Mouse (Mus musculus): ENCODE measurements around the gene Gm4450.
"Not testable (repeated sequence)": the region's sequence is repeated elsewhere in the genome, so short reads cannot be mapped to it uniquely, and the experiment has no call there.

Gm4450 gene

DNA sequence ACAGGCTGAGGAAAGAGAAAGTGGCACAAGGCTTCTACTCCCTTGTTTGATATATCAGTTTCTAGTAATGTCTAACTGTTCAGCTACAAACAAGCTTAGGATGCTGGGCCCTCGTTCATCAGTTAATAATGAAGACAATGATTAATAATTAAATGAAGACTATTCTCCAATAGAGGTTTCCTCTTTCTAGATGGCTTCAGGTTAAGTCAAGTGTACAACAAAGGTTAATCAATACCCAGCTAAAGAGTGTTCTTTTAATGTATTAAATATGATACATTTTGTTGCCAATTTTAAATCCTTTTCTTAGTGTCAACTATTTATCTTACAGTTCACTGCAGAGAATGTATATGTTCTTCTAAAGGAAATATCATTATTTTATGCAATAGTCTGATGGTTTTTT lies at the start of gene Gm4450:
TSS of gene Gm4450 (minus strand) at position 101 of the 400 bp plus-strand sequence.
- DNase-seq (ENCODE audit: low spot score) = not testable (repeated sequence)

DNA sequence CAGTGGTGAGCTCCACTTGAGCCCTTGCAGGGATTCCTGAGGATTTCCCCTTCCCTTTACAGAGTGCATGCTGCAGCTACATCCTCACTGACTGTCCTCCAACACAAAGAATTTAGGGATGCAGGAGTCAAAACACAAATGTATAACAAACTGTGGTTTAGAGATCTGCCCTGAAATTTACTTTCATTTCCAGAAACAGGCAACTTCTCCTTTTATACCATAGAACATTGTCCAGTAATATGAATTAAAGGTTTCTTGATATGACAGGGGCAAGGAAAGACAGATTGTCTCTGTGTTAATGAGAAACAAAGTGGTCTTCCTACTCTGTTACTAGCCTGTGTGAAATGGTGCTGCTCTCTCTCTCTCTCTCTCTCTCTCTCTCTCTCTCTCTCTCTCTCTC lies 40.5 kb upstream of the Gm4450 start:
- DNase-seq (ENCODE audit: low spot score) = not testable (repeated sequence)

DNA sequence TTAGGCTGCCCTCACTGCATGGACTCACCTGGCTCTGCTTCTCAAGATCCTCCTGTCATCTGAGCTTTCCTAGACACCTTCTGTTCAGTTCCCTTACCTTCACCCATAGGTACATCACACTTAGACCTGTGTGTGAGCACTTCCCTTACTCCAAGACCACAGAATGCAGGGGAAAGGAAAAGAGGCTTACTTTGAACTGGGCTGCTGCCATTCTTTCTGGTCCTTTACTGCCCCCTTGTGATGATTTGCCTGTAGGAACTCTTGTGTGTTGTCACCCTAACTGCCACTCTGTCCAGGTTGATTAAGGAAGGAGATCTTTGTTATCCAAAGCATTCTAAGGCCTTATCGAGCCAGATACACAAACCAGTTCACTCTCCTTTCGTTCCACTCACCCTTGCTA lies 39.8 kb upstream of the Gm4450 start:
- DNase-seq (ENCODE audit: low spot score) = not testable (repeated sequence)

DNA sequence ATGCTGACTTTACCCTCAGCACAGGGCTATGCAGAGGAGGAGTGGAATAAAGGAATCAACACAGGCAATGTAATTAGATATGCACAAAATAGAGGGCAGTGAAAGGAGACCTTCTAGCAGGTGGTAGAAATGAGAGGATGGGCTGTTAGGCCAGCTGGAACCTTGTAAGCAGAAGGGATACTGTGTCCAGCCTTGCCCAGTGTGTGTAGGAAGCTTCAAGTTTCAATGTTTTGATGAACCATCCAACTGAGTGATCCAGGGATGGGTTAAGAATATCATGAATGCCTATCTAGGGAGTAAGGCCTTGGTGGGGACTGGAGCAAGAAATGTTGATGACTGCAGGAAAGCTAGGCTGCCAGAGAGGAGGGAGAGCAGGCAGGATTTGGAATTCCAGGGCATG lies 38.1 kb upstream of the Gm4450 start:
- not testable (repeated sequence) for DNase-seq (ENCODE audit: low spot score)

DNA sequence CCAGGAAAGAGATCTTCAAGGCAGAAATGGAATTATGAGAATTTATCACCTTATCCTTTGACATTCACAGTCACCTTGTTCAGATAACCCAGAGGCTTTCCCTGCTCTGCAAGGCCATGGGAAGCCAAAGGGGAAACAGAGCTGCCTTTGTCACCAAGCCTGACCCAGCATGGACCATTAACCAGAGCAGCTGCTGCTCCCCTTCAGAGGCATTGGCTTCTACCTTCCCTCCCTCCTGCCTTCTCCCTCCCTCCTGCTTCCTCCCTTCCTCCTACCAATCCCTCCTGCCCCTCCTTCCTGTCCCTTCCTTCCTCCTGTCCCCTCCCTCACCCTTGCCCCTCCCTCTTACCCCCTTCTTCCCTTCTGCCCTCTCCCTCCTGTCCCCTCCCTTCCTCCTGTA lies 37.3 kb upstream of the Gm4450 start:
- DNase-seq (ENCODE audit: low spot score) = not testable (repeated sequence)

DNA sequence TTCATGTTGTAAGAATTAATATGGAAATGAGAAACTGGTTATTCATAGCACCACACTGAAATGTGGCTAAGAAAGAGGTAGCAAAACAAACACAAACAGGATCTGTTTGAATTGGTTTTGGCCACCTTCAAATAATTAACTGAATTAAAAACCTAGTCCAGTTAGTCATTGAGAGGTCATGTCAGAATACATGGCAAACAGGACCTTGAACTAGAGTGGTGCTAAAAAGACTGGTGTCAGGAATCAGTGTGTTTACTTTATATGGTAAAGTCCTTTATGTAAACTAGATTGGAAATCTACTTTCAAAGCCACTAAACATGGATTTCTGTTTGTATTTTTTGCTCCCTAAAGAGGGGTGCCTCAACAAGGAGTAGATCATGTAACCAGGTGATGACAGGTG lies 14.6 kb upstream of the Gm4450 start:
- not testable (repeated sequence) for DNase-seq (ENCODE audit: low spot score)

DNA sequence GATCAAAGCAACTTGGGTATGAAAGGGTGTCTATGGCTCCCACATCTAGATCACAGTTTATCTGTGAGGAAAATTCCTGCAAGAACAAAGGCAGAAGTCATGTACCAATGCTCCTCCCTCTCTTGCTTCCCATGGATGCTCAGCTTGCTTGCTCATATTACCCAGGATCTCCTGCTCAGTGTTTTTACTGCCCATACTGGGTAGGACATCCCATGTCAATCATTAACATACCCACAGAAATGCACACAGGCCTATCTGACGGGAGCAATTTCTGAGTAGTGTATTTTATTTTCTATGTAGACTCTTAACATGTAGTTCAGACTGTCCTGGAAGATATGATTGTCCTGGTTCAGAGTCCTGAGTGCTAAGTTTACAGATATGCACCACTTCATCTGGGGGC lies 14.1 kb upstream of the Gm4450 start:
- DNase-seq (ENCODE audit: low spot score) = not testable (repeated sequence)

DNA sequence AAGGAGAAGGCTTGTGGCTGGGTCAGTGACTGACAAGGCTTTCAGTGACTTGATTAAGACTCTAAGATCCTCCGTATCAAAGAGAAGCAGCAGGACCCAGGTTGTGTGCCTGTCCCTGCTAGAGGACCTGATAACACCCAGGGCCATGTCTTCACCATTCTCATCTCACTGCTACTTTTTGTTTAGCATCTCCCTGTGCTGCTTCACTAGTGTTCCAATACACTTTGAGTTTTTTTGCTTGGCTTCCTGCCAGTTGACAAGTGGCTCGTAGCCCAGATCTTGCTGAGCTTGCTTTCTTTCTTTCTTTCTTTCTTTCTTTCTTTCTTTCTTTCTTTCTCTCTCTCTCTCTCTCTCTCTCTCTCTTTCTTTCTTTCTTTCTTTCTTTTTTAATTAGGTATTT lies 12.4 kb upstream of the Gm4450 start:
- not testable (repeated sequence) for DNase-seq (ENCODE audit: low spot score)

DNA sequence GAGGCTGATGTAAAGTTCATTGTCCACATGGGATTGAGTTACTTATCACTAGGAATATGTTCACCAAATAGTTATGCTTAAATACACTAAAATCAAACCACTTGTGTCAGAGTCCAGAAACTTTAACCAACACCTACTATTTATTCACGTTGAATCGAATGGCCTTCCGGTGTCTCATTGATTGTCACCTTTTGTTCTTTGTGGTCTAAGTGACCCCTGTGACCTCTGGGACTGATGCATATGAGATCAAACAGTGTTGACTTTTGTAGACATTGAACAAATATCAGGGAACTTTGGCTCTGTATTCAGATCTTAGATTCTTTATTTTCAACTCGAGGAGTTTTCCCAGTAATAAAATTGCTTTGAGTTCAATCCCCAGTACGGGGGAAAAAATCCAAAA lies 3.1 kb downstream of the Gm4450 start:
- DNase-seq (ENCODE audit: low spot score) = not testable (repeated sequence)

DNA sequence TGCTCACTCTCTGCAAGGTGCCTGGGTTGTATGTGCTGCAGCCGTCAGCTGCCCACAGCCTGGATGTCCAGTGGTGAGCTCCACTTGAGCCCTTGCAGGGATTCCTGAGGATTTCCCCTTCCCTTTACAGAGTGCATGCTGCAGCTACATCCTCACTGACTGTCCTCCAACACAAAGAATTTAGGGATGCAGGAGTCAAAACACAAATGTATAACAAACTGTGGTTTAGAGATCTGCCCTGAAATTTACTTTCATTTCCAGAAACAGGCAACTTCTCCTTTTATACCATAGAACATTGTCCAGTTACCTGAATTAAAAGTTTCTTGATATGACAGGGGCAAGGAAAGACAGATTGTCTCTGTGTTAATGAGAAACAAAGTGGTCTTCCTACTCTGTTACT lies 13.0 kb downstream of the Gm4450 start:
- not testable (repeated sequence) for DNase-seq (ENCODE audit: low spot score)

DNA sequence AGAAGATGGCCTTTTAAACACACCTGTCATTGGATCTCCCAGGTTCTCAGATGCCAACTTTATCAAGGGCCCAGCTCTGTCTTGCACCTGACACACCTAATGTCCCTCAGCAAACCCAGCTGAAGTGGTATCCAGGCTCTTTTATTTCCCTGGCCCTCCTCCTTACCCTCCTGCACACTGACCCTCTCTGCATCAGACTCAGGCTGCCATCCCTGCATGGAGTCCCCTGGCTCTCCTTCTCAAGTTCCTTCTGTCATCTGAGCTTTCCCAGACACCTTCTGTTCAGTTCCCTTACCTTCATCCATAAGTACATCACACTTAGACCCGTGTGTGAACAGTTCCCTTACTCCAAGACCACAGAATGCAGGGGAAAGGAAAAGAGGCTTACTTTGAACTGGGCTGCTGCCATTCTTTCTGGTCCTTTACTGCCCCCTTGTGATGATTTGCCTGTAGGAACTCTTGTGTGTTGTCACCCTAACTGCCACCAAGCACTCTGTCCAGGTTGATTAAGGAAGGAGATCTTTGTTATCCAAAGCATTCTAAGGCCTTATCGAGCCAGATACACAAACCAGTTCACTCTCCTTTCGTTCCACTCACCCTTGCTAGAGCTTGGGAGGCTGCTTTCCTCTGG lies 13.7 kb downstream of the Gm4450 start:
- DNase-seq (ENCODE audit: low spot score) = not testable (repeated sequence)

DNA sequence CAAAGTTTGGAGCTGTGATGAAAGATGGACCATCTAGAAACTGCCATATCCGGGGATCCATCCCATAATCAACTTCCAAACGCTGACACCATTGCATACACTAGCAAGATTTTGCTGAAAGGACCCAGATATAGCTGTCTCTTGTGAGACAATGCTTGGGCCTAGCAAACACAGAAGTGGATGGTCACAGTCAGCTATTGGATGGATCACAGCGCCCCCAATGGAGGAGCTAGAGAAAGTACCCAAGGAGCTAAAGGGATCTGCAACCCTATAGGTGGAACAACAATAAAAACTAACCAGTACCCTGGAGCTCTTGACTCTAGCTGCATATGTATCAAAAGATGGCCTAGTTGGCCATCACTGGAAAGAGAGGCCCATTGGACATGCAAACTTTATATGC lies 14.7 kb downstream of the Gm4450 start:
- not testable (repeated sequence) for DNase-seq (ENCODE audit: low spot score)

DNA sequence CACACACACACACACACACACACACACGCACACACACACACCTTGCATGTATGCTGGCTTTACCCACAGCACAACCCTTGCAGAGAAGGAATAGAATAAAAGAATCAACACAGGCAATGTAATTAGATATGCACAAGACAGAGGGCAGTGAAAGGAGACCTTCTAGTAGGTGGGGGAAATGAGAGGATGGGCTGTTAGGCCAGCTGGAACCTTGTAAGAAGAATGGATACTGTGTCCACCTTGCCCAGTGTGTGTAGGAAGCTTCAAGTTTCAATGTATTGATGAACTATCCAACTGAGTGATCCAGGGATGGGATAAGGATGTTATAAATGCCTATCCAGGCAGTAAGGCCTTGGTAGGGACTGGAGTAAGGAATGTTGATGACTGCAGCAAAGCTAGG lies 21.9 kb downstream of the Gm4450 start:
- DNase-seq (ENCODE audit: low spot score) = no peak

DNA sequence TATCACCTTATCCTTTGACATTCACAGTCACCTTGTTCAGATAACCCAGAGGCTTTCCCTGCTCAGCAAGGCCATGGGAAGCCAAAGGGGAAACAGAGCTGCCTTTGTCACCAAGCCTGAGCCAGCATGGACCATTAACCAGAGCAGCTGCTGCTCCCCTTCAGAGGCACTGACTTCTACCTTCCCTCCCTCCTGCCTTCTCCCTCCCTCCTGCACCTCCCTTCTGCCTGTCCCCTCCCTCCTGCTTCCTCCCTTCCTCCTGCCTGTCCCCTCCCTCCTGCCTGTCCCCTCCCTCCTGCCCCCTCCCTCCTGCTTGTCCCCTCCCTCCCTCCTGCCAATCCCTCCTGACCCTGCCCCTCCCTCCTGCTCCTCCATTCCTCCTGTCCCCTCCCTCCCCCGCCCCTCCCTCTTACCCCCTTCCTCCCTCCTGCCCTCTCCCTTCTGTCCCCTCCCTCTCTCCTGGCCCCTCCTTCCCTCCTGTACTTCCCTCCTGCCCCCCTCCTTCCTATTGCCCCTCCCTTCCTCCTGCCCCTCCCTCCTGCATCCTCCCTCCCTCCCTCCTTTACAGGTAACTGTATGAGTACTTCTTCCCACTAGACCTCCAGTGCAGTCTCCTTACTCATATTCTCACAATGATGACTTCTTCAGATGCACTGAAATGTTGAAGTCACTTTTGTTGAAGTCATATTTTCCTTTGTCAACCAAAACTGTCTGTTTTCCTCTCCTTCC lies 22.7 kb downstream of the Gm4450 start:
- DNase-seq (ENCODE audit: low spot score) = no peak

DNA sequence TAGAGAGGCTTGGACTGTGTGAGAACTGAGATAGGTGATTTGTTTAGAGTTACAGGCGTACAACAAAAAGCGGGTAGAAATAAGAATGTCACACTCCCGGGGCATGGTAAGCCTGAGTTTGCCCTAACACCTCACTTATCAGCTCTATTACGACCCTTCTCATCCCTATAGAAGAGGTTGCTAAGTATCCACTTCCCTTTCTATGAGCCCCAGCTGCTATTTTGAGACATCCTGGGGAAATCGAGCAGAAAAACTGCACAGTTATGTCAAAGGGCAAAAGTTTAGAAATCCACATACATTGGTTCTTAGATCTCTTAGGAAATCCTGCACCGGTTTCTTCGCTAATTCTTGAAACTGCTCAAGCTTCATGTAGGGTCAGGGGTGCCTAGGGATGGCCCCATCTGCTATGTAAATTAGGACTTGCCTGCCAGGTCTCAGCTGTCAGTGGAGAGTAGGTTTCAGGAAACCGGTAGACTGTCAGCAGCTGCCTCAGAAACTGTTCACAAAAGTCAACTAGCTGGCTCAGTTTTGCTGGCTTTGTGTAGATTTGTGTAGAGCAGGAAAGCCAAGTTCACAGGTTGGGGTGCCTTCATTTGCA lies 27.9 kb downstream of the Gm4450 start:
- no peak for DNase-seq (ENCODE audit: low spot score)

DNA sequence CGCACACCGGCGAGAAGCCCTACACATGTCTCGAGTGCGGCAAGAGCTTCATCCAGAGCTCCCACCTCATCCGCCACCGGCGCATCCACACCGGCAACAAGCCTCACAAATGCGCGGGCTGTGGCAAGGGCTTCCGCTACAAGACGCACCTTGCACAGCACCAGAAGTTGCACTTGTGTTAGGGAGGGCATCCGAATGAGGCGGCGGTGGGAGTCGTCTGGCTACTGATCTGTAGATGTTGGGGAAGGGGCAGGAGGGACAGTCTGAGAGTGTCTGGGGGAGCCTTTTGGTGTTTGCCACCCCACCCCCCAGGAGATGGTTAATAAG lies 28.5 kb downstream of the Gm4450 start:
- DNase-seq (ENCODE audit: low spot score) = no peak

DNA sequence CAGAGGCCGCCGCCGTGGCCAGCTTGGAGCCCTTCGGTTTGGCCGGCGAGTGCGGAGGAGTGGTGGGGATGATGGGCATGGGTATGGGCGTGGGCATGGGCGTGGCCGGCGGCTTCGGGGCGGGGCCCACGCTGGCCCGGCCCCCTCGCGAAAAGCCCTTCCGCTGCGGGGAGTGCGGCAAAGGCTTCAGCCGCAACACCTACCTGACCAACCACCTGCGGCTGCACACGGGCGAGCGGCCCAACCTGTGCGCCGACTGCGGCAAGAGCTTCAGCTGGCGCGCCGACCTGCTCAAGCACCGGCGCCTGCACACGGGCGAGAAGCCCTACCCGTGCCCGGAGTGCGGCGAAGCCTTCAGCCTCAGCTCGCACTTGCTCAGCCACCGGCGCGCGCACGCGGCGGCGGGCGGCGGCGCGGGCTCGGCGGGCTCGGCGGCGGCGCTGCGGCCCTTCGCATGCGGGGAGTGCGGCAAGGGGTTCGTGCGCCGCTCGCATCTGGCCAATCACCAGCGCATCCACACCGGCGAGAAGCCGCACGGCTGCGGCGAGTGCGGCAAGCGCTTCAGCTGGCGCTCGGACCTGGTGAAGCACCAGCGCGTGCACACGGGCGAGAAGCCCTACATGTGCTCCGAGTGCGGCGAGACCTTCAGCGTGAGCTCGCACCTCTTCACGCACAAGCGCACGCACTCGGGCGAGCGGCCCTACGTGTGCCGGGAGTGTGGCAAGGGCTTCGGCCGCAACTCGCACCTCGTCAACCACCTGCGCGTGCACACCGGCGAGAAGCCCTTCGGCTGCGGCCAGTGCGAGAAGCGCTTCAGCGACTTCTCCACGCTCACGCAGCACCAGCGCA lies 29.1 kb downstream of the Gm4450 start:
- no peak for DNase-seq (ENCODE audit: low spot score)

DNA sequence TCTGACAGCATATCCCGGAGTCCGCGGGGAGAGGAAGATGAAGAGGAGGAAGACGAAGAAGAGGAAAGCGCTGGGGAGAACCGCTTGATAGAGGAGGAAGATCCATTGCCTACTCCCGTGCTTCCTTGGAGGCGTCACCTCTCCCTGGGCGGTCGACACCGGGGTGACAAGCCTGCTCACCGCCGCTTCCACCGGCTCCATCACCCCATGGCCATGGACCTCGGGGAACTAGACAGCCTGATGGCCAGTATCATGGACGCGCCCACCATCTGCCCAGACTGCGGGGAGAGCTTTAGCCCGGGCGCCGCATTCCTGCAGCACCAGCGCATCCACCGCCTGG lies 29.7 kb downstream of the Gm4450 start:
- DNase-seq (ENCODE audit: low spot score) = no peak

DNA sequence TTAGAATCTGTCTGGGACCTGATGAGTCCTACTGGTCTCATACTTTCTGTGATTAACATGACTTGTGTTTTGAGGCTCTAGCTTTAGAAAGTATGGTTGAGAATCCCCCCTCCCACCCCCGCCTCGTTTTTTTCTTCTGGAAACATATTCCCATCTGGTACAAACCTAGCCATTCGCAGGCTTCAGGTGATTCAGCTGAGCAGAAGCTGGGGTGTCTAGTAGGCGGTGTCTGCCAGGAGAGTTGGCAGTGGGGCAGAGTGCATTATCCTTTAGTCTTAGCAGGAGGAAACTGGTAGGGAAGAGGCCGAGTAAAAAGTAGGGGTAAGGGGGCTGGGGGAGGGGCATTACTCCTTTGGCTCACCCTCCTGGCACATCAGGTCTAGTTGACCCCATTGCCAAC lies 30.2 kb downstream of the Gm4450 start:
- DNase-seq (ENCODE audit: low spot score) = no peak

DNA sequence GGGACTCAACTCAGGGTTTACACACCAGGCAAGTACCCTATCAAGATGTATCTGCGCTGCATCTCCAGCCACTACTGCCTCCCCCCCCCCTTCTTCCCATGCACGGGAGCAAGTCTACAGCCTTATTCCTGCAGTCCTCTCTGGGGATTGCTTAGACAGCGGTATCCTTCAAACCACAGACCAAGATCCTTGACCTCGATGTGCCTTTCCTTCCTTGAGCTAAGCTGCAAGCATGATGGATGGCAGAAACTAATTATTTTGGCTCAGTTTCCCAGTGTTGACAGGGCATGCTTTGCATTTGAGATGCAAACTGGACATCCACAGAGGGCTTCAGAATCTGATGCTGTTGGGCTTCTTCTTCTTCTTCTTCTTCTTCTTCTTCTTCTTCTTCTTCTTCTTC lies 34.0 kb downstream of the Gm4450 start:
- DNase-seq (ENCODE audit: low spot score) = no peak

DNA sequence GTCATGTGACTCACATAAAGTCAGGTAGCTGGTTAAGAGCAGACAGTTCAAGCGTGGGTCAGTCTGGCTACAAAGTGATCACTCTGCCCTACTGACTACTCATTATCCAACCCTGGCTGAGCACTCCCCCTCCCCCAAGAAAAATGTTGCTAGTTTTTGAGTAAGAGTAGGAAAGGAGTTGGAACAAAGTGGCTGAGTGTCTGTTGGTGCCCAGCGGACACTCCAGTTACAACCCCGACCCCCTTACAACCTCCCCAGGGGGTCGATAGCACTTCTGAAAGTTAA lies 37.2 kb downstream of the Gm4450 start:
- no peak for DNase-seq (ENCODE audit: low spot score)

DNA sequence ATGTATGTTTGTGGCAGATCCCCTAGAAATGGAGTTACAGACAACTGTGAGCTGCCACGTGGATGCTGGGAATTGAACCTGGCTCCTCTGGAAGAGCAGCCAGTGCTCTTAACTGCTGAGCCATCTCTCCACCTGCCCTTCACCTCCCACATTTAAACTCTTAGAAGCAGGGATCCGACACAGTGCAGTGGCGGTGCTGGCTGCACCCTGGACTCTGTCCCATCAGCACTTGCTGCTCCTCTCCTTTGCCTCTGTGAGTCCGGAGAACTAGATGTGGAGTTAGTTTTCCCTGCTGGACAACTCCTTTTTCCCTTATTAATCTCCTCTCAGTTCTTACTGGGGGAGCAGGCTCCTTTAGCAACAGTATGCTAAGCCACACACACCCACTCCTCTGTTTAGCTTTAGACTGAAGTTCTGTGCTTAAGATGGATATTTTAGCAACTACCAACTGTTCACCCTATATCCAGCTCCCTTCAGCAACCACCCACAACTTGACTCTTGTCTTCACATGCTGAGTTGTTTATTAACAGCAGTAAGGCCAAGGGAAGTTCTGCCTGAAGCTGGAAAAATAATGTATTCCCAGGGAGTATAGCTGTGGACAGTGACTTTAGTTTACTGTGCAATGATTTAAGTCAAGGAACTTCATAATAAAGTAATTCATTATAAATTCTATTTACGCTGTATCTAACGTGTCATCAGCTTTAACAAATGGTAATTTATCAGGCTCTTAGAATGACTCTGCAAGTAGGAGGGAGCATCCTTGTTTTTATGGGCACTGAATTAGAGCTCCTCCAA lies 37.7 kb downstream of the Gm4450 start:
- DNase-seq (ENCODE audit: low spot score) = no peak

Data from MN1 (cell line).